Mouse (Mus musculus) heart, embryonic 11.5 days (tissue): ENCODE measurements around the gene Nfu1. TPM values are rescaled to one million over a fixed set of nuclear protein-coding genes. Genes with fewer than 3 reads are reported as not detected.
"Not testable (repeated sequence)": the region's sequence is repeated elsewhere in the genome, so short reads cannot be mapped to it uniquely, and the experiment has no call there.

Experiments
- ATAC-seq: fragments of 200-750 bp; cut with Nextera tagmentation; replicated peaks from 2 replicates; pipeline ENCODE4 v1.8.0; 2017; ENCODE audit warnings: moderate library complexity; ENCODE audit not compliant: insufficient number of reproducible peaks, low FRiP score, low TSS enrichment
- H3K27ac ChIP-seq: fragments of 300-500 bp; sonication (generic); 2 replicates; pipeline ENCODE4 v1.5.1; 2014; ENCODE audit warnings: mild to moderate bottlenecking, low read depth, low read length
- H3K27me3 ChIP-seq: fragments of 300-500 bp; sonication (generic); 2 replicates; pipeline ENCODE4 v1.6.1; 2014; ENCODE audit warnings: mild to moderate bottlenecking, low read length, mixed read lengths; ENCODE audit not compliant: control insufficient read depth, insufficient read depth
- H3K36me3 ChIP-seq: fragments of 300-500 bp; sonication (generic); 2 replicates; pipeline ENCODE4 v1.6.1; 2014; ENCODE audit warnings: mild to moderate bottlenecking, low read length, moderate library complexity, mixed read lengths; ENCODE audit not compliant: control insufficient read depth, insufficient read depth
- H3K4me1 ChIP-seq: fragments of 300-500 bp; sonication (generic); 2 replicates; pipeline ENCODE4 v1.6.1; 2014; ENCODE audit warnings: low read length; ENCODE audit not compliant: control insufficient read depth, insufficient read depth
- H3K4me2 ChIP-seq: fragments of 300-500 bp; sonication (generic); 2 replicates; pipeline ENCODE4 v1.6.1; 2014; ENCODE audit warnings: mild to moderate bottlenecking, moderate library complexity
- H3K4me3 ChIP-seq: fragments of 300-500 bp; sonication (generic); 2 replicates; pipeline ENCODE4 v1.5.1; 2014; ENCODE audit warnings: low read depth, low read length
- H3K9ac ChIP-seq: fragments of 300-500 bp; sonication (generic); 2 replicates; pipeline ENCODE4 v1.6.1; 2014; ENCODE audit warnings: mild to moderate bottlenecking, low read depth, low read length, moderate library complexity
- H3K9me3 ChIP-seq: fragments of 300-500 bp; sonication (generic); replicated peaks from 2 replicates; pipeline ENCODE4 v1.6.1; 2016; ENCODE audit warnings: low read length; ENCODE audit not compliant: control insufficient read depth
- WGBS: fragments of 180-500 bp; shearing (Covaris S2); extraction: QIAGEN DNeasy Blood & Tissue Kit; methylation state at CpG from one replicate; pipeline ENCODE4 v1.1.7; 2014; ENCODE audit not compliant: insufficient replicate concordance; 5-methylcytosine and 5-hydroxymethylcytosine counted together
- polyA plus RNA-seq: library from polyadenylated mRNA; unstranded; fragments of >200 nt; fragmentation: Nextera tagmentation; extraction: Ambion mirVana; gene quantifications from 2 replicates; pipeline ENCODE4 v1.2.1, GENCODE M21; 2014

The Nfu1 gene
- polyA plus RNA-seq, 1 experiment from 2014 or later: 96.8 TPM

DNA sequence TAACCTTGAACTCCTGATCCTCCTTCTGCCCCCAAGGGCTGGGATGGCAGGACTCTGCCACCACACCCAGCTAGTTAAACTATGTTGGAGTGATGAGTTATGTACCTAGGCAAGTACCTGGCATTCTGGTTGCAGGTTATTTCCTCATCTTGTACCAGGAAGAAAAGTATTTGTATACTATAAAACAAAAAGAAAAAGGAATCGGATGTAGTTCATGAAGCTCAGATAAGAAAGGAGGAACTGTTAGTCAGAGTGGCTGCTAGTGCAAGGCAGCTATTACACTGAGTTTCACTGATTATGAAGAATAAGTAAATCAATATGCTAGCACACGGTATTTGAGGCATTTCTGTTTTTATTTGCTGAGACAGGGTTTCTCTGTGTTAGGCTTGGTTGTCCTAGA, 35.9 kb downstream of the Nfu1 start:
- Histone ChIP-seq H3K9ac (no peak overlapping the region), H3K4me2 (no peak overlapping the region), H3K36me3 (peaks cover 6% of the 10 kb centered on the region; the same call in 1 of the 2 replicates), H3K27ac (no peak overlapping the region), H3K4me3 (no peak overlapping the region), H3K4me1 (peaks cover 15% of the 10 kb centered on the region; the same call in 1 of the 2 replicates), H3K9me3 (no peaks in the 10 kb centered on the region), H3K27me3 (no peaks in the 10 kb centered on the region)
- WGBS: 81% methylated on average over 2 of the region's 2 CpGs
- no peak for ATAC-seq

DNA sequence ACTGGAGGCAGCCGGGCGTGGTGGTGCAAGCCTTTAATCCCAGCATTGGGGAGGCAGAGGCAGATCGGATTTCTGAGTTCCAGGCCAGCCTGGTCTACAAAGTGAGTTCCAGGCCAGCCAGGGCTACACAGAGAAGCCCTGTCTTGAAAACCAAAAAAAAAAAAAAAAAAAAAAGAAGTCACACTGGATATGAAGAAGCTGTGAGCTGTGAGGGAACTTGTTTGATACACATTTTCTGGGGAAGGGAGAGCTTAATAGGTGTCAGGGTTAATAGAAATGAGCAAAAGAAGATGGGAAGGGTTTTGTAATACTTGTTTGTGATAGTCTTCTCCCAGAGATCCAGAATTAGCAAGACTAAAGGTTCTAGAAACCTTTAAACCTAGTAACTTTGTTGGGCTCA, 36.5 kb downstream of the Nfu1 start:
- 85% methylated on average over 3 of the region's 3 CpGs for WGBS
- H3K4me1 ChIP-seq: peaks cover 15% of the 10 kb centered on the region; the same call in 1 of the 2 replicates
- no peak for ATAC-seq
- no peak overlapping the region for H3K4me2 ChIP-seq
- no peak overlapping the region for H3K9ac ChIP-seq
- H3K9me3 ChIP-seq: no peaks in the 10 kb centered on the region
- no peaks in the 10 kb centered on the region for H3K27me3 ChIP-seq
- no peak overlapping the region for H3K27ac ChIP-seq
- H3K36me3 ChIP-seq: peaks cover 6% of the 10 kb centered on the region; the same call in 1 of the 2 replicates
- no peak overlapping the region for H3K4me3 ChIP-seq

GRCm38 (mm10) chr6:87048712-87049111, 39.7 kb downstream of the Nfu1 start:
- 92% methylated on average over 7 of the region's 7 CpGs for WGBS
- ATAC-seq, H3K9me3 ChIP-seq, H3K4me2 ChIP-seq, H3K27ac ChIP-seq, H3K9ac ChIP-seq, H3K4me1 ChIP-seq, H3K4me3 ChIP-seq, H3K27me3 ChIP-seq: not testable (repeated sequence)
- peaks cover 19% of the 10 kb centered on the region; the same call in 1 of the 2 replicates for H3K36me3 ChIP-seq

DNA sequence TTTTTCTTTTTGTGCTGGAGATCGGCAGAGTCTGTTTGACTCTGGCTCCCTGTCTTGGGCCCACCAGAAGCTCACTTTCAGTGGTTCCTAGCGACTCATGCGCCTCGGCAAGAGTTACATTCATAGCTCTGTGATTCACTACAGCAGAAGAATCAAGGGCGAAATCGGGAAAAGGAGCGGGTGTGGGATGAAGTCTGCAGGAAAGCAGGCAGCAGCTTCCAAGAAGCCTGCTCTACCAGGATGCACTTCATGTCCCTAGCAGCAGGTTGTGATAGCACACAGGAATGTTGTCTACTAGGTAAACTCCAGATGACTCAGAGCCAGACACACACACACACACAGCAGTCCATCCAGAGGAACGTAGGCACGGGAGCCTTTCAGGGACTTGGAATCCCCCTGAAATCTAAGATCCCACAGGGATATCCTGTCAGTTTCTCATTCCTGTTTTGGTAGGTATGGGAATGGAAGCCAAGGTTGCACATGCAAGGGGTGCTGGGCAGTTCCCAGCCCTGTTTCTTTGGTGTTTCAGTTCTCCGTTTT, 42.9 kb downstream of the Nfu1 start:
- no peak overlapping the region for H3K4me3 ChIP-seq
- no peak overlapping the region for H3K27ac ChIP-seq
- H3K36me3 ChIP-seq: peaks cover 28% of the 10 kb centered on the region
- no peaks in the 10 kb centered on the region for H3K9me3 ChIP-seq
- no peaks in the 10 kb centered on the region for H3K4me1 ChIP-seq
- no peak for ATAC-seq
- no peaks in the 10 kb centered on the region for H3K27me3 ChIP-seq
- H3K4me2 ChIP-seq: no peak overlapping the region
- H3K9ac ChIP-seq: no peak overlapping the region
- 85% methylated on average over 10 of the region's 10 CpGs for WGBS

- no peak for ATAC-seq
- Histone ChIP-seq H3K27me3 (no peaks in the 10 kb centered on the region), H3K4me3 (no peak overlapping the region), H3K27ac (no peak overlapping the region), H3K4me2 (no peak overlapping the region), H3K36me3 (peaks cover 38% of the 10 kb centered on the region), H3K9ac (no peak overlapping the region), H3K9me3 (no peaks in the 10 kb centered on the region), H3K4me1 (no peaks in the 10 kb centered on the region)
- 91% methylated on average over 8 of the region's 8 CpGs for WGBS
Measured at GRCm38 (mm10) chr6:87054193-87054592, 45.2 kb downstream of the Nfu1 start.

DNA sequence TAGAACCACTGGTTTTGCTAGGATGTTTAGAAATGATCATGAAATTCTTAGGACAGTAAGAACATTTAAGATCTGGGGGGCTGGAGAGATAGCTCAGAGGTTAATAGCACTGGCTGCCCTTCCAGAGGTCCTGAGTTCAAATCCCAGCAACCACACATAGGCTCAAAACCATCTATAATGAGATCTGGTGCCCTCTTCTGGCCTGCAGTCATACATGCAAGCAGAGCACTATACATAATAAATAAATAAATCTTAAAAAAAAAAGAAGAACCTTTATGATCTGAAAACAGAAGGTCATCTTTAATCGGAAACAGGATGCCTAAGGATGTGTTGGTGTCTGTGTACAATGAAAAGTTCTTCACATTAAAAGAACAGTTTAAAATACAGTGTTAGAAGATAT, 50.7 kb downstream of the Nfu1 start:
- 93% methylated on average over 1 of the region's 1 CpGs for WGBS
- no peaks in the 10 kb centered on the region for H3K27me3 ChIP-seq
- H3K36me3 ChIP-seq: peaks cover 38% of the 10 kb centered on the region
- no peak overlapping the region for H3K9ac ChIP-seq
- H3K4me3 ChIP-seq: no peak overlapping the region
- H3K9me3 ChIP-seq: no peaks in the 10 kb centered on the region
- no peaks in the 10 kb centered on the region for H3K4me1 ChIP-seq
- ATAC-seq: no peak
- H3K4me2 ChIP-seq: no peak overlapping the region
- H3K27ac ChIP-seq: no peak overlapping the region

GRCm38 (mm10) chr6:87063586-87063985, 54.5 kb downstream of the Nfu1 start:
- Histone ChIP-seq H3K4me2 (no peak overlapping the region), H3K9ac (no peak overlapping the region), H3K4me3 (no peak overlapping the region), H3K36me3 (peaks cover 33% of the 10 kb centered on the region), H3K27me3 (no peaks in the 10 kb centered on the region), H3K9me3 (no peaks in the 10 kb centered on the region), H3K4me1 (peaks cover 1% of the 10 kb centered on the region; the same call in 1 of the 2 replicates), H3K27ac (no peak overlapping the region)
- 95% methylated on average over 4 of the region's 4 CpGs for WGBS
- no peak for ATAC-seq

GRCm38 (mm10) chr6:87068209-87068608, 59.2 kb downstream of the Nfu1 start:
- peaks cover 31% of the 10 kb centered on the region for H3K36me3 ChIP-seq
- WGBS: 86% methylated on average over 2 of the region's 2 CpGs

DNA sequence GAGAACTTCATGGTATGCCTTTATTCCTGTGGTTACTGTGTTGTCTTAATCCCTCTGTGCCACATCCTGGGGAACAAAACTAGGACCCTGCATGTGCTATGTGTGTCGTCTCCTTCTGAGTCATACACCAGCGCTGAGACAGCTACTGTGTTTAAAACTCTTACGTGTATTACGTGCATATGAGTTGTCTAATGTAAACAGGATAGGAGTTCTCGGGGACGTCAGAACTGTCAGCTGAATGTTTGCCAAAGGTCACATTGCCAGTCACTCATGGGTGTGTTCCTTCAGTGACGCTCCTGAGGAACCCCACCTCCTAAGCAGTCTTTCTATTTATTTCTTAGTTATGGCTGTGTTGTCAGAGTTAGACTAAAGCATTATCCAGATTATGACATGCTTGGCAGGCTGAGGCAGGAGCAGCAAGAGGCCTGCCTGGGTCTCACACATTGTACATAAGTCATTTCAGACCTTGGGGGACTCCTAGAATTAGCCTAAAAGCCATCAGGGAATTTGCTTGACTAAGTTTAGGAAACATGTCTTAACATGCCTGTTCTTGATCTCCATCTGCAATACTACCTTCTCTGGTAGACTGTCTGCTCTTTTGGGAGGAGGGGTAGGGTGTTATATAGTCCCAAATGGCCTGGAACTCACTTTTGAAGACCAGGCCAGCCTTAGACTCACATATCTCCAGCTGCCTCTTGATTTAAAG, 60.3 kb downstream of the Nfu1 start:
- no peak overlapping the region for H3K27ac ChIP-seq
- peaks cover 25% of the 10 kb centered on the region for H3K36me3 ChIP-seq
- H3K9ac ChIP-seq: no peak overlapping the region
- ATAC-seq: no peak
- H3K4me1 ChIP-seq: peaks cover 14% of the 10 kb centered on the region
- H3K4me2 ChIP-seq: no peak overlapping the region
- H3K4me3 ChIP-seq: no peak overlapping the region
- 64% methylated on average over 7 of the region's 7 CpGs for WGBS
- no peaks in the 10 kb centered on the region for H3K27me3 ChIP-seq
- no peaks in the 10 kb centered on the region for H3K9me3 ChIP-seq

More at GRCm38 (mm10) chr6:87068209-87068608, 59.2 kb downstream of the Nfu1 start:
- H3K27ac ChIP-seq: no peak overlapping the region
- H3K9me3 ChIP-seq: no peaks in the 10 kb centered on the region
- H3K9ac ChIP-seq: no peak overlapping the region
- H3K4me2 ChIP-seq: no peak overlapping the region
- H3K27me3 ChIP-seq: no peaks in the 10 kb centered on the region
- H3K4me3 ChIP-seq: no peak overlapping the region
- peaks cover 12% of the 10 kb centered on the region for H3K4me1 ChIP-seq
- ATAC-seq: no peak
